Mouse (Mus musculus) intestine, embryonic 16.5 days (tissue): ENCODE results near the gene Vwc2l. TPM values are rescaled to one million over a fixed set of nuclear protein-coding genes. Genes with fewer than 3 reads are reported as not detected.

ENCODE experiments used
- ATAC-seq: fragments of 200-750 bp; cut with Nextera tagmentation; 2 replicates; pipeline ENCODE4 v1.8.0; 2017; ENCODE audit warnings: moderate TSS enrichment, moderate library complexity
- H3K27ac ChIP-seq: fragments of 300-500 bp; sonication (generic); 2 replicates; pipeline ENCODE4 v1.5.1; 2014; ENCODE audit warnings: mild to moderate bottlenecking, low read length
- H3K27me3 ChIP-seq: fragments of 300-500 bp; sonication (generic); replicated peaks from 2 replicates; pipeline ENCODE4 v1.6.1; 2014; ENCODE audit warnings: low read length, control low read depth, mixed read lengths; ENCODE audit not compliant: control insufficient read depth, insufficient read depth
- H3K36me3 ChIP-seq: fragments of 300-500 bp; sonication (generic); 2 replicates; pipeline ENCODE4 v1.6.1; 2014; ENCODE audit warnings: low read length, control low read depth; ENCODE audit not compliant: control insufficient read depth, insufficient read depth
- H3K4me1 ChIP-seq: fragments of 300-500 bp; sonication (generic); 2 replicates; pipeline ENCODE4 v1.6.1; 2014; ENCODE audit warnings: low read length, control low read depth, mixed read lengths; ENCODE audit not compliant: control insufficient read depth, insufficient read depth
- H3K4me2 ChIP-seq: fragments of 300-500 bp; sonication (generic); 2 replicates; pipeline ENCODE4 v1.6.1; 2014; ENCODE audit warnings: low read depth, low read length, control low read depth
- H3K4me3 ChIP-seq: fragments of 300-500 bp; sonication (generic); 2 replicates; pipeline ENCODE4 v1.5.1; 2014; ENCODE audit warnings: mild to moderate bottlenecking, low read length
- H3K9ac ChIP-seq: fragments of 300-500 bp; sonication (generic); 2 replicates; pipeline ENCODE4 v1.6.1; 2014; ENCODE audit warnings: low read depth, low read length
- H3K9me3 ChIP-seq: fragments of 300-500 bp; sonication (generic); 2 replicates; pipeline ENCODE4 v1.6.1; 2016; ENCODE audit warnings: low read length, control low read depth; ENCODE audit not compliant: control insufficient read depth
- WGBS: fragments of 180-500 bp; shearing (Covaris S2); extraction: QIAGEN DNeasy Blood & Tissue Kit; methylation state at CpG from one replicate; pipeline ENCODE4 v1.1.7; 2014; 5-methylcytosine and 5-hydroxymethylcytosine counted together
- polyA plus RNA-seq: library from polyadenylated mRNA; unstranded; fragments of >200 nt; fragmentation: Nextera tagmentation; extraction: Ambion mirVana; gene quantifications from 2 replicates; pipeline ENCODE4 v1.2.1, GENCODE M21; 2015

Vwc2l gene
- polyA plus RNA-seq, 1 experiment from 2014 or later = 0.18 TPM

GRCm38 (mm10) chr1:70881269-70881668, 155.8 kb downstream of the Vwc2l start:
- H3K36me3 ChIP-seq = no peaks in the 10 kb centered on the region
- H3K27me3 ChIP-seq = no peaks in the 10 kb centered on the region
- no peak overlapping the region for H3K4me3 ChIP-seq
- ATAC-seq = no peak
- no peaks in the 10 kb centered on the region for H3K4me1 ChIP-seq
- H3K9me3 ChIP-seq = no peaks in the 10 kb centered on the region
- WGBS = 65% methylated on average over 3 of the region's 3 CpGs
- no peak overlapping the region for H3K4me2 ChIP-seq
- H3K9ac ChIP-seq = no peak overlapping the region
- no peak overlapping the region for H3K27ac ChIP-seq

- Histone ChIP-seq H3K36me3 (no peaks in the 10 kb centered on the region), H3K4me2 (no peak overlapping the region), H3K9me3 (no peaks in the 10 kb centered on the region), H3K9ac (no peak overlapping the region), H3K4me3 (no peak overlapping the region), H3K27ac (no peak overlapping the region), H3K27me3 (no peaks in the 10 kb centered on the region), H3K4me1 (no peaks in the 10 kb centered on the region)
- ATAC-seq = no peak
- 80% methylated on average over 4 of the region's 4 CpGs for WGBS
Observed at GRCm38 (mm10) chr1:70884156-70884555, 158.6 kb downstream of the Vwc2l start.

DNA sequence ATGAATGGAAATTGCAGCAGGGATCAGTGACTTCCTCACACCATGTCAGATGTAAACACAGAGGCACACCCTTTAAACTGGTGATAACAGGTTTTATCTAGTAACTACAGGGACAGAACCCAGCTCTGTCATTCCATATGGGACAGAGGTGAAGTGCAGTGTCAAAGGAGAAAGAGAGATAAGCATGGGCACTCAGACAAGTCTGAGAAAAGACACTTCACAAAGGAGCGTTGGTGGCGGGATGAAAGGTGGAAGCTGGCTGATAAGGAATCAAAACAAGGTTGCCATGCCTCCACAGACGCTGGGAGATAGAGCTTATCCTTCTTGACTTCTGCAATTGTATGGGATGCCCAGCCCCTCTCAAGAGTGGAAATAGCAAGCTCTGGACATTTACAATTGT, 176.8 kb downstream of the Vwc2l start:
- H3K4me3 ChIP-seq = no peak overlapping the region
- no peaks in the 10 kb centered on the region for H3K9me3 ChIP-seq
- ATAC-seq = peak; percentile 98

DNA sequence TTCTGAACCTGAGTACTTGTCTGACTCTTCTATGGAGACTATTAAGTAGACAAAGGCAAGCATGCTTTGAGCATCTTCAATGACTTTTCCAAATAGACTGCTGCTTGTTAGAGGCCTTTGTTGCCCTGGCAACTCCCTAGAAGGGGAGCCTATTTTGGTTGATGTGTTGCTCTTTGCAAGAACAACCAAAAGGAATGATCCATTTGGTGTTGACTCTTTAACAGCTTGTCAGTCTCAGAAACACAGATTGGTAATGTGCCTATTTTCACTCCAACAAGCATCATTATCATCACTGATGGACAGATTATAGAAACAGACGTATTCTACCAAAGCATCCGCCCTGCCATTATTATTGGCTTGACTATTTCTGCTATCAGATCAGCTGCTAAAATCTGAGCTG, 181.9 kb downstream of the Vwc2l start:
- no peaks in the 10 kb centered on the region for H3K36me3 ChIP-seq
- no peaks in the 10 kb centered on the region for H3K27me3 ChIP-seq
- H3K9ac ChIP-seq = no peak overlapping the region
- no peak overlapping the region for H3K4me2 ChIP-seq
- WGBS = 92% methylated on average over 2 of the region's 2 CpGs
- no peak overlapping the region for H3K4me3 ChIP-seq
- no peaks in the 10 kb centered on the region for H3K9me3 ChIP-seq
- H3K4me1 ChIP-seq = no peaks in the 10 kb centered on the region
- ATAC-seq = no peak
- H3K27ac ChIP-seq = no peak overlapping the region

More for the DNA sequence above, 176.8 kb downstream of the Vwc2l start:
- Histone ChIP-seq H3K4me2 (no peak overlapping the region), H3K9ac (no peak overlapping the region), H3K27me3 (no peaks in the 10 kb centered on the region), H3K4me1 (no peaks in the 10 kb centered on the region), H3K27ac (no peak overlapping the region), H3K36me3 (no peaks in the 10 kb centered on the region)
- WGBS = 32% methylated on average over 3 of the region's 3 CpGs

DNA sequence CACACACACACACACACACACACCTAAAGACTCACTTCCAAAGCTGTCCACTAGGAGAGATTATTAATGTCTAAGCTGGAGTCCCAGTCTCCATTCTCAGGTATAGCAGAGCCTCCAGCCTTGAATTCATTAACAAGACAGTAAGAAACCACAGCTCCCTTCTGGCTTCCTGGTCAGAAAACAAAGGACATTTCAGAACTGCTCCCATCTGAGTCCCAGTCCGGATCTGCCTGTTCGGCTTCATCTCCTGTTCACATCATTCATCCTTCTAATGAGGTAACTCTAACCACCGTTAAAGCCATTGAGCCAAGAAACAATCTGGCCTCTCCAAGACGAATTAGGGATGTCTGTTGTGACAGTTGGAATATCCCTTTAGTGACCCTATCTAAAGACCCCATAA, 185.7 kb downstream of the Vwc2l start:
- no peak overlapping the region for H3K4me2 ChIP-seq
- no peaks in the 10 kb centered on the region for H3K9me3 ChIP-seq
- WGBS = 70% methylated on average over 4 of the region's 4 CpGs
- ATAC-seq = no peak
- H3K27me3 ChIP-seq = no peaks in the 10 kb centered on the region
- no peak overlapping the region for H3K27ac ChIP-seq
- no peaks in the 10 kb centered on the region for H3K4me1 ChIP-seq
- H3K9ac ChIP-seq = no peak overlapping the region
- no peaks in the 10 kb centered on the region for H3K36me3 ChIP-seq
- no peak overlapping the region for H3K4me3 ChIP-seq

GRCm38 (mm10) chr1:70913071-70913470, 187.6 kb downstream of the Vwc2l start:
- H3K4me3 ChIP-seq = no peak overlapping the region
- no peaks in the 10 kb centered on the region for H3K36me3 ChIP-seq
- no peak overlapping the region for H3K4me2 ChIP-seq
- H3K27ac ChIP-seq = no peak overlapping the region
- H3K9ac ChIP-seq = no peak overlapping the region
- ATAC-seq = no peak
- no peaks in the 10 kb centered on the region for H3K4me1 ChIP-seq
- H3K9me3 ChIP-seq = no peaks in the 10 kb centered on the region
- WGBS = 69% methylated on average over 9 of the region's 9 CpGs
- no peaks in the 10 kb centered on the region for H3K27me3 ChIP-seq

DNA sequence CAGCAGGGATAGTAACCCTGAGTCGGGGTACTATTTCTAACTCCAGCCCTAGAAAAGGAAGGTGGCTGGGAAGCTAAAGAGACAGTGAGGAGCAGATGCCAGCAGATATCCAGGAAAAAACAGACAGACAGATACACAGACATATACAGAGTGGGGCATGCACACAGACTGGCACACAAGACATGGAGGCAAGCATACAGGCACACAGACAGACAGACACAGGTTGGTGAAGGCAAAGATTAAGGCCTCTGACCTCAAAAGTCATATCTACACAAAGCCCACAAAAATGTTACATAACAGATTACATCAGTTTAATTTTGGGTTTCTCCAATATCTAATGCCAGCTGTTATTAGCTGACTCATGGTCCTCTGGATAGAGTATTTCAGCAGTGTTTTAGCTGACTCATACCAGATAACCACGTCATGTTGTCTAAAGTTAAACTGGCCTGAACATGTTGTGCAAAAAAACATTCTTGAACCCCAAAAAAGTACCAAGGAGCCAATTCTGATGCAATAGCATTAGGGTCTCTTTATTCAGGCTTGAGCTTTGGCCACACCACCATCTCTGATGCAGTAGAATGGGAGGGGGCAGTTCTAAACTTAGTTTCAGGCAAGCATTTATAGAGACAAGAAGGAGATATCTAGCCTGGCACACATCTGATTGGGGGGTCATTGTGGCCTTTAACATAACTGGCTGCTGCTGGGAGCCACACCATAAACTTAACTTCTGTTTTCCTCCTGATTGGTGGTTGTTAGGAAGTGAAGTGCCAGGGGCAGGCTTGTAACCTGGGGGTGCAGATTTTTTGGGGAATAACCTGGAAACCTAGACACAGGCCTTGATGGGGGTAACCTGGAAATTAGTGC, 192.9 kb downstream of the Vwc2l start:
- Histone ChIP-seq H3K36me3 (no peaks in the 10 kb centered on the region), H3K9ac (no peak overlapping the region), H3K9me3 (no peaks in the 10 kb centered on the region), H3K4me3 (no peak overlapping the region), H3K4me1 (no peaks in the 10 kb centered on the region), H3K4me2 (no peak overlapping the region), H3K27ac (no peak overlapping the region), H3K27me3 (no peaks in the 10 kb centered on the region)
- ATAC-seq = no peak
- WGBS = 76% methylated on average over 2 of the region's 2 CpGs

- no peaks in the 10 kb centered on the region for H3K9me3 ChIP-seq
- no peaks in the 10 kb centered on the region for H3K4me1 ChIP-seq
- H3K4me2 ChIP-seq = no peak overlapping the region
- H3K27me3 ChIP-seq = no peaks in the 10 kb centered on the region
- no peak overlapping the region for H3K4me3 ChIP-seq
- no peak for ATAC-seq
- H3K9ac ChIP-seq = no peak overlapping the region
- no peaks in the 10 kb centered on the region for H3K36me3 ChIP-seq
- H3K27ac ChIP-seq = no peak overlapping the region
- 85% methylated on average over 4 of the region's 4 CpGs for WGBS
Observed at GRCm38 (mm10) chr1:70933016-70933415, 207.5 kb downstream of the Vwc2l start.
